Mouse (Mus musculus) G1E-ER4 (cell line): ENCODE measurements around the gene Cfap44. TPM values are rescaled to one million over a fixed set of nuclear protein-coding genes. Genes with fewer than 3 reads are reported as not detected.

Experiments used
- GATA1 ChIP-seq: IDR thresholded peaks from one replicate; pipeline ENCODE4 v1.8.0; 2012; ENCODE audit warnings: low read length, inconsistent platforms
- polyA plus RNA-seq: library from polyadenylated mRNA; stranded (reverse); fragments of >175 nt; gene quantifications from 2 replicates; pipeline ENCODE4 v1.2.3, GENCODE M21; 2012

Cfap44 gene
- polyA plus RNA-seq, 1 experiment, result not detected

- TF ChIP-seq GATA1, result no peak
These were observed 110.6 kb downstream of the Cfap44 start for GRCm38 (mm10) chr16:44505243-44505642.

GRCm38 (mm10) chr16:44507027-44507929 lies 112.7 kb downstream of the Cfap44 start:
- no peak for TF ChIP-seq GATA1

- TF ChIP-seq GATA1, result no peak
These were observed 113.4 kb downstream of the Cfap44 start for GRCm38 (mm10) chr16:44508025-44508424.

GRCm38 (mm10) chr16:44508772-44509171 lies 114.2 kb downstream of the Cfap44 start:
- no peak for TF ChIP-seq GATA1

GRCm38 (mm10) chr16:44509458-44510344 lies 115.1 kb downstream of the Cfap44 start:
- TF ChIP-seq GATA1, result no peak

- no peak for TF ChIP-seq GATA1
These were observed 116.1 kb downstream of the Cfap44 start for GRCm38 (mm10) chr16:44510521-44511213.

GRCm38 (mm10) chr16:44516498-44516897 lies 121.9 kb downstream of the Cfap44 start:
- TF ChIP-seq GATA1, result no peak

GRCm38 (mm10) chr16:44523595-44523994 lies 129.0 kb downstream of the Cfap44 start:
- no peak for TF ChIP-seq GATA1

- no peak for TF ChIP-seq GATA1
These were observed 131.4 kb downstream of the Cfap44 start for GRCm38 (mm10) chr16:44526044-44526443.

- no peak for TF ChIP-seq GATA1
These were observed 132.1 kb downstream of the Cfap44 start for GRCm38 (mm10) chr16:44526689-44527088.

GRCm38 (mm10) chr16:44527218-44527905 lies 132.8 kb downstream of the Cfap44 start:
- no peak for TF ChIP-seq GATA1

GRCm38 (mm10) chr16:44528955-44529354 lies 134.4 kb downstream of the Cfap44 start:
- no peak for TF ChIP-seq GATA1

- TF ChIP-seq GATA1, result no peak
These were observed 135.1 kb downstream of the Cfap44 start for GRCm38 (mm10) chr16:44529691-44530090.

GRCm38 (mm10) chr16:44530191-44530590 lies 135.6 kb downstream of the Cfap44 start:
- no peak for TF ChIP-seq GATA1

GRCm38 (mm10) chr16:44530829-44531228 lies 136.2 kb downstream of the Cfap44 start:
- no peak for TF ChIP-seq GATA1
